Mouse (Mus musculus) right cerebral cortex, postnatal 4 days (tissue): Measurements from ENCODE around the gene Olfr1532-ps1.
"Not testable (repeated sequence)": the region's sequence is repeated elsewhere in the genome, so short reads cannot be mapped to it uniquely, and the experiment has no call there.

Source experiments
- DNase-seq: peaks from one replicate; pipeline ENCODE4 v3.0.0-alpha.2; 2022

The Olfr1532-ps1 gene

GRCm38 (mm10) chr7:106907676-106908075 lies at the start of gene Olfr1532-ps1:
TSS of gene Olfr1532-ps1 (plus strand) at chr7:106908001.
- no peak for DNase-seq

GRCm38 (mm10) chr7:106862885-106863284 lies 44.9 kb upstream of the Olfr1532-ps1 start, which contains the start of gene Olfr704:
TSS of gene Olfr704 (plus strand) at chr7:106863185.
- no peak for DNase-seq

- DNase-seq, result no peak
Measured at GRCm38 (mm10) chr7:106876791-106877190, 31.0 kb upstream of the Olfr1532-ps1 start, which contains the start of gene Olfr705. TSS of gene Olfr705 (minus strand) at chr7:106876891.

- no peak for DNase-seq
Measured at GRCm38 (mm10) chr7:106888062-106888461, 19.7 kb upstream of the Olfr1532-ps1 start, which contains the start of gene Olfr706. TSS of gene Olfr706 (minus strand) at chr7:106888162.

- DNase-seq, result not testable (repeated sequence)
Measured at GRCm38 (mm10) chr7:106901141-106901540, 6.7 kb upstream of the Olfr1532-ps1 start, which contains the start of gene Olfr707. TSS of gene Olfr707 (minus strand) at chr7:106901241.

- not testable (repeated sequence) for DNase-seq
Measured at GRCm38 (mm10) chr7:106920961-106921360, 13.2 kb downstream of the Olfr1532-ps1 start.

- no peak for DNase-seq
Measured at GRCm38 (mm10) chr7:106932119-106932518, 24.3 kb downstream of the Olfr1532-ps1 start, which contains the start of gene Olfr709-ps1. TSS of gene Olfr709-ps1 (minus strand) at chr7:106932219.

GRCm38 (mm10) chr7:106948212-106948611 lies 40.4 kb downstream of the Olfr1532-ps1 start, which contains the start of gene Olfr710:
TSS of gene Olfr710 (minus strand) at chr7:106948312.
- no peak for DNase-seq

- no peak for DNase-seq
Measured at GRCm38 (mm10) chr7:106963837-106964236, 56.0 kb downstream of the Olfr1532-ps1 start, which contains the start of gene Olfr6. TSS of gene Olfr6 (minus strand) at chr7:106963937.
